Mouse (Mus musculus) olfactory bulb, adult 2 months (tissue): Measurements from ENCODE around the gene Gimap3.

Source experiments
- CTCF ChIP-seq: fragments of 200-500 bp; IDR thresholded peaks from 2 replicates; pipeline ENCODE4 v1.5.1; 2012; ENCODE audit warnings: low read depth, mild to moderate bottlenecking, low read length, moderate library complexity; ENCODE audit not compliant: insufficient read depth
- POLR2A ChIP-seq: fragments of 200-500 bp; IDR thresholded peaks from 2 replicates; pipeline ENCODE4 v1.6.1; 2012; ENCODE audit warnings: mild to moderate bottlenecking, low read depth, low read length, moderate library complexity; ENCODE audit not compliant: insufficient read depth

DNA sequence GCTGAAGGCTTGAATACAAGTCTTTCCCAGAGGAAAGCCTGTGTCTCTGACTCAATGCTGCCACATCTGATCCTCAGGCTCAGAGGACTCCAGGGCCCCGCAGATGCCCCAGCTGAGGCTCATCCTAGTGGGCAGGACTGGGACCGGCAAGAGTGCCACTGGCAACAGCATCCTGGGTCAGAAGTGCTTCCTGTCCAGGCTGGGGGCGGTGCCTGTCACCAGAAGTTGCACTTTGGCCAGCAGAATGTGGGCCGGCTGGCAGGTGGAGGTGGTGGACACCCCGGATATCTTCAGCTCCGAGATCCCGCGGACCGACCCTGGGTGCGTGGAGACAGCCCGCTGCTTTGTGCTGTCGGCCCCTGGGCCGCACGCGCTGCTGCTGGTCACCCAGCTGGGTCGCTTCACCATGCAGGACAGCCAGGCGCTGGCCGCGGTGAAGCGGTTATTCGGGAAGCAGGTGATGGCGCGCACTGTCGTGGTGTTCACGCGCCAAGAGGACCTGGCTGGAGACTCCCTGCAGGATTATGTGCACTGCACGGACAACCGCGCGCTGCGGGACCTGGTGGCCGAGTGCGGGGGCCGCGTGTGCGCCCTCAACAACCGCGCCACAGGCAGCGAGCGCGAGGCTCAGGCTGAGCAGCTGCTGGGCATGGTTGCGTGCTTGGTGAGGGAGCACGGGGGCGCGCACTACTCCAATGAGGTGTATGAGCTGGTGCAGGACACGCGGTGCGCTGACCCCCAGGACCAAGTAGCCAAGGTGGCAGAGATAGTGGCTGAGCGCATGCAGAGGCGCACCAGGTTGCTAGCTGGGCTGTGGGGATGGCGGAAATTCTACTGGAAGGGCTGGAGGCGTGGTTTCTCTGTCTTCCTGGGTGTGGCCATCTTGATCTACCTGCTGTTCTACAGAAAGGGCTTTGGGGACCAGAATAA is 28.0 kb downstream of the Gimap3 start:
- no peak for TF ChIP-seq CTCF
- 0 out of 2 replicates have a peak, but pooled peaks have one; percentile 15 for TF ChIP-seq POLR2A
